Mouse (Mus musculus) MEL (cell line): ENCODE measurements around the gene Trappc6a.

Source experiments
- CHD1 ChIP-seq: IDR thresholded peaks from 2 replicates; pipeline ENCODE4 v1.6.1; 2012; ENCODE audit warnings: low read depth, mild to moderate bottlenecking, inconsistent platforms, low read length, improper control_type of control experiment
- CTCF ChIP-seq, 3 experiments: IDR thresholded peaks in 2 of 3; conservative IDR thresholded peaks in 1 of 3; 2 replicates each; pipeline ENCODE4 v1.5.1; 2011 to 2012; ENCODE audit warnings: low read length in 3 of 3, low read depth in 2 of 3, mild to moderate bottlenecking in 2 of 3, improper control_type of control experiment in 1 of 3, inconsistent platforms in 1 of 3, mixed read lengths in 1 of 3, moderate library complexity in 1 of 3; ENCODE audit not compliant: control insufficient read depth in 1 of 3, insufficient read depth in 1 of 3, poor library complexity in 1 of 3, severe bottlenecking in 1 of 3
- EP300 ChIP-seq, 2 experiments: IDR thresholded peaks; 2 replicates each; pipeline ENCODE4 v1.6.1; 2011; ENCODE audit warnings: improper control_type of control experiment in 2 of 2, low read length in 2 of 2, low read depth in 1 of 2, mild to moderate bottlenecking in 1 of 2
- HCFC1 ChIP-seq: IDR thresholded peaks from 2 replicates; pipeline ENCODE4 v1.6.1; 2012; ENCODE audit warnings: low read depth, mild to moderate bottlenecking, inconsistent platforms, low read length, improper control_type of control experiment, moderate library complexity
- JUND ChIP-seq: IDR thresholded peaks from 2 replicates; pipeline ENCODE4 v1.6.1; 2011; ENCODE audit warnings: low read depth, mild to moderate bottlenecking, improper control_type of control experiment, low read length
- MAFK ChIP-seq: IDR thresholded peaks from 2 replicates; pipeline ENCODE4 v1.6.1; 2011; ENCODE audit warnings: low read depth, mild to moderate bottlenecking, low read length, improper control_type of control experiment, borderline replicate concordance
- MAX ChIP-seq: IDR thresholded peaks from 2 replicates; pipeline ENCODE4 v1.6.1; 2011; ENCODE audit warnings: low read length, improper control_type of control experiment
- MEF2A ChIP-seq: IDR thresholded peaks from 2 replicates; pipeline ENCODE4 v1.6.1; 2014; ENCODE audit warnings: low read depth, mild to moderate bottlenecking, inconsistent platforms, low read length, improper control_type of control experiment; ENCODE audit not compliant: poor library complexity, insufficient replicate concordance, severe bottlenecking; ENCODE audit errors: extremely low read depth
- POLR2A ChIP-seq, 2 experiments: IDR thresholded peaks; 2 replicates each; pipeline ENCODE4 v1.6.1; 2011 to 2012; ENCODE audit warnings: low read length in 2 of 2, mild to moderate bottlenecking in 2 of 2, control low read depth in 1 of 2, improper control_type of control experiment in 1 of 2, low read depth in 1 of 2, moderate library complexity in 1 of 2; ENCODE audit not compliant: control insufficient read depth in 1 of 2, insufficient read depth in 1 of 2, poor library complexity in 1 of 2
- POLR2AphosphoS2 ChIP-seq: IDR thresholded peaks from 2 replicates; pipeline ENCODE4 v1.6.1; 2011; ENCODE audit warnings: low read length, improper control_type of control experiment
- SIN3A ChIP-seq: IDR thresholded peaks from 2 replicates; pipeline ENCODE4 v1.6.1; 2012; ENCODE audit warnings: low read length, improper control_type of control experiment, inconsistent platforms
- ZC3H11A ChIP-seq: IDR thresholded peaks from 2 replicates; pipeline ENCODE4 v1.6.1; 2012; ENCODE audit warnings: low read depth, mild to moderate bottlenecking, inconsistent platforms, low read length, improper control_type of control experiment
- ZNF384 ChIP-seq: IDR thresholded peaks from 2 replicates; pipeline ENCODE4 v1.6.1; 2012; ENCODE audit warnings: low read depth, mild to moderate bottlenecking, inconsistent platforms, low read length, improper control_type of control experiment

DNA sequence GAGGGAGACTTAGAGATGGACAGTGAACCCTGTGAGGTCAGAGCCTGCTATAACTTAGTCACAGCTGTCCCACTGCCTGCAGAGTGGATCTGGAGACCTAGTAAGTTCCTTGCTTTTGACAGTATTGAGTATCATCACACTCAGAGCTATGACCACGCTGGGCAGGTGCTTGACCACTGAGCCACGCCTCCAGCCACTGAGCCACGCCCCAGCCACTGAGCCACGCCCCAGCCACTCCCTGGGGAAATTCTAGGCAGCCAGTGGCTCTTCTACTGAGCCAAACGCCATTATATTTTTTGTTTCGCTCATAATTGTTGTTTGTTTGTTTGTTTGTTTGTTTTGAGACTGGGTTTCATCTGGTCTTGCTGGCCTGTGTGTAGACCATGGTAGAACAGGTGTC is 40.6 kb upstream of the Trappc6a start:
- no peak for TF ChIP-seq CTCF (IDR thresholded peaks at IDR 0.05 in 2 of 3, conservative IDR thresholded peaks at IDR 0.05 in 1 of 3; ENCODE audit: control insufficient read depth in 1 of 3, insufficient read depth in 1 of 3, low read depth in 2 of 3, low read length in 3 of 3, poor library complexity in 1 of 3, severe bottlenecking in 1 of 3)
- TF ChIP-seq MAX: no peak
- TF ChIP-seq SIN3A: no peak
- TF ChIP-seq CHD1: no peak
- TF ChIP-seq JUND: no peak
- no peak for TF ChIP-seq MEF2A
- no peak for TF ChIP-seq HCFC1
- no peak for TF ChIP-seq POLR2A (IDR thresholded peaks at IDR 0.05; ENCODE audit: control insufficient read depth in 1 of 2, insufficient read depth in 1 of 2, low read depth in 1 of 2, low read length in 2 of 2, poor library complexity in 1 of 2)
- TF ChIP-seq EP300 (IDR thresholded peaks at IDR 0.05; ENCODE audit: low read depth in 1 of 2, low read length in 2 of 2): no peak
- no peak for TF ChIP-seq MAFK
- TF ChIP-seq ZC3H11A: no peak
- no peak for TF ChIP-seq ZNF384
- TF ChIP-seq POLR2AphosphoS2: no peak
